Mouse (Mus musculus): Measurements from ENCODE around the gene Zfp108.

- TF ChIP-seq POLR2A (IDR thresholded peaks at IDR 0.05; ENCODE audit: low read depth, low read length) (peak; percentile 89), CTCF (IDR thresholded peaks at IDR 0.05; ENCODE audit: borderline replicate concordance, insufficient read depth, low read length) (no peak)
Measured at GRCm38 (mm10) chr7:24254633-24255474, at the start of gene Zfp108.

Measured in embryonic fibroblast, embryonic 13.5 days (primary cell).